Mouse (Mus musculus): ENCODE data around the gene Nf2. TPM values are rescaled to one million over a fixed set of nuclear protein-coding genes. Genes with fewer than 3 reads are reported as not detected.

Nf2 gene
- polyA plus RNA-seq, 1 experiment from 2014 or later = 68.7 TPM

- peak; percentile 6 for DNase-seq (ENCODE audit: low spot score)
- Histone ChIP-seq H3K4me3 (no peak overlapping the region), H3K4me1 (peaks cover 38% of the 10 kb centered on the region), H3K27ac (replicated peaks) (no peak overlapping the region), H3K27me3 (replicated peaks; ENCODE audit: low read depth, poor library complexity, severe bottlenecking) (peaks cover 16% of the 10 kb centered on the region), H3K9me3 (no peaks in the 10 kb centered on the region), H3K36me3 (replicated peaks) (peaks cover 23% of the 10 kb centered on the region)
- WGBS = 87% methylated on average over 5 of the region's 5 CpGs
Observed at GRCm38 (mm10) chr11:4730913-4731312, 118.4 kb downstream of the Nf2 start.

- Histone ChIP-seq H3K27ac (replicated peaks) (0 out of 2 replicates have a peak overlapping the region, but pooled peaks have one; percentile 51), H3K27me3 (replicated peaks; ENCODE audit: low read depth, poor library complexity, severe bottlenecking) (peaks cover 8% of the 10 kb centered on the region), H3K36me3 (replicated peaks) (peaks cover 31% of the 10 kb centered on the region), H3K9me3 (no peaks in the 10 kb centered on the region), H3K4me3 (no peak overlapping the region), H3K4me1 (peaks cover 30% of the 10 kb centered on the region)
- DNase-seq (ENCODE audit: low spot score) = peak; percentile 12
- 79% methylated on average over 6 of the region's 6 CpGs for WGBS
Observed at GRCm38 (mm10) chr11:4730096-4730495, 119.2 kb downstream of the Nf2 start.

- Histone ChIP-seq H3K9me3 (no peaks in the 10 kb centered on the region), H3K27me3 (replicated peaks; ENCODE audit: low read depth, poor library complexity, severe bottlenecking) (peaks cover 3% of the 10 kb centered on the region), H3K4me3 (no peak overlapping the region), H3K4me1 (peaks cover 25% of the 10 kb centered on the region), H3K36me3 (replicated peaks) (peaks cover 35% of the 10 kb centered on the region), H3K27ac (replicated peaks) (peak overlapping the region; percentile 51)
- 87% methylated on average over 12 of the region's 12 CpGs for WGBS
- DNase-seq (ENCODE audit: low spot score) = peak; percentile 8
Observed at GRCm38 (mm10) chr11:4729603-4730002, 119.7 kb downstream of the Nf2 start.

GRCm38 (mm10) chr11:4721728-4722127 is 127.6 kb downstream of the Nf2 start:
- H3K27ac ChIP-seq (replicated peaks) = no peak overlapping the region
- H3K9me3 ChIP-seq = no peaks in the 10 kb centered on the region
- H3K4me1 ChIP-seq = peaks cover 14% of the 10 kb centered on the region; the same call in 1 of the 2 replicates
- no peak overlapping the region for H3K4me3 ChIP-seq
- 85% methylated on average over 8 of the region's 8 CpGs for WGBS
- DNase-seq (ENCODE audit: low spot score) = no peak
- H3K27me3 ChIP-seq (replicated peaks; ENCODE audit: low read depth, poor library complexity, severe bottlenecking) = no peaks in the 10 kb centered on the region
- H3K36me3 ChIP-seq (replicated peaks) = peaks cover 43% of the 10 kb centered on the region

DNA sequence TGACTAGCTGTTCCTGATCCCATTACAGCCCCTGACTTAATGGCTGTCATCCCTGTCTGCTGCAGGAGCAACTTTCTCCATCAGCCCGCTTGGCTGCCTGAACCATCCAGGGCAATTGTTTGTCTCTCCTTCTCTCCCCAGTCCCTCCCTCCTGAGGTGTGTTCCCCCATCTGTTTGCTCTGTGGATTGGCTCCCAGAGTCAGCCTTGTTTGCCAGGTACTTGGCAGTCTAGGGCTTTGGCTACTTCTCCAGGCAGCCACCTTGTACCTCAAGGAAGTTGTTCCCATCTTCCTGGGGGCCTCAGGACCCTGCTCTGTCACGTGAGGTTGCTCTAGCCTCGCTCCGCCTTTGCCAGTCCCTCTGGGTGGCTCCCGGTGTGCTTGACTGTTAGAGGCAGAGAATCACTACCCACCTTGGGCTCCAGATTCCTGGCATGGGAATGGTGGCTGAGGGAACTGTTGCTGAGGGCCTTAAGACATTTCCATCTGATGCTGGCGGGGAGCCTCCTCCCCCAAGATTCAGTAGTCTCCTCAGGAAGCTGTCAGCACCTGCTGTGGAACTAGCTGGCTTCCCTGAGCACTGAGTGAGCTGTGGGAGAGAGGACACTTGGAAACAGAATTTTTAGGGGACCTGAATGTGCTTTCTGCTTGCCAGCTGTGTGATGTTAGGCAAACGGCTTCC is 128.3 kb downstream of the Nf2 start:
- Histone ChIP-seq H3K27me3 (replicated peaks; ENCODE audit: low read depth, poor library complexity, severe bottlenecking) (no peaks in the 10 kb centered on the region), H3K36me3 (replicated peaks) (peaks cover 37% of the 10 kb centered on the region), H3K27ac (replicated peaks) (no peak overlapping the region), H3K9me3 (no peaks in the 10 kb centered on the region), H3K4me1 (peaks cover 14% of the 10 kb centered on the region; the same call in 1 of the 2 replicates), H3K4me3 (no peak overlapping the region)
- DNase-seq (ENCODE audit: low spot score) = no peak
- 54% methylated on average over 7 of the region's 7 CpGs for WGBS

DNA sequence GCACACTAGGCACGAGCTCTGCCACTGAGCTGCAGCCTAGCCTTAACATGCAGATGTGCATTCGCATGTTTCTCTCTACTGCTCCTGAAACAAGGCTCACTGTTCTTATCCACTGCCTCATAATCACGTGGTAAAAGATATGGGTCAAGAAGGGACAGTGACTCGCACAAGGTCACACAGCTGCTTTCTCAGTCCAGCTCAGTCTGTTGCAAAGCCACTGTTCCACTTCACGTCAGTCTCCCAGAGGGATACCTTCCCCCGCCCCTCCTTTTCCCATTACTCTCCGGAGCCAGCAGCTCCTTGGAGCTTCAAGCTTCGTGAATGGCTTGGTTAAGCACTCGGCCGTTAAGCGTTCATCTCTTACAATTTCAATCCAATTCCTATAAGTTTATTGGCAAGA is 128.9 kb downstream of the Nf2 start:
- Histone ChIP-seq H3K36me3 (replicated peaks) (peaks cover 31% of the 10 kb centered on the region), H3K4me3 (no peak overlapping the region), H3K27ac (replicated peaks) (no peak overlapping the region), H3K27me3 (replicated peaks; ENCODE audit: low read depth, poor library complexity, severe bottlenecking) (no peaks in the 10 kb centered on the region), H3K4me1 (peaks cover 14% of the 10 kb centered on the region; the same call in 1 of the 2 replicates), H3K9me3 (no peaks in the 10 kb centered on the region)
- 72% methylated on average over 11 of the region's 11 CpGs for WGBS
- DNase-seq (ENCODE audit: low spot score) = no peak

- Histone ChIP-seq H3K27me3 (replicated peaks; ENCODE audit: low read depth, poor library complexity, severe bottlenecking) (no peaks in the 10 kb centered on the region), H3K4me1 (peaks cover 14% of the 10 kb centered on the region; the same call in 1 of the 2 replicates), H3K27ac (replicated peaks) (no peak overlapping the region), H3K9me3 (no peaks in the 10 kb centered on the region), H3K36me3 (replicated peaks) (peaks cover 26% of the 10 kb centered on the region), H3K4me3 (no peak overlapping the region)
- DNase-seq (ENCODE audit: low spot score) = no peak
- WGBS = 91% methylated on average over 9 of the region's 9 CpGs
Observed at GRCm38 (mm10) chr11:4719961-4720360, 129.4 kb downstream of the Nf2 start.

GRCm38 (mm10) chr11:4718548-4718947 is 130.8 kb downstream of the Nf2 start:
- no peak overlapping the region for H3K27ac ChIP-seq (replicated peaks)

DNA sequence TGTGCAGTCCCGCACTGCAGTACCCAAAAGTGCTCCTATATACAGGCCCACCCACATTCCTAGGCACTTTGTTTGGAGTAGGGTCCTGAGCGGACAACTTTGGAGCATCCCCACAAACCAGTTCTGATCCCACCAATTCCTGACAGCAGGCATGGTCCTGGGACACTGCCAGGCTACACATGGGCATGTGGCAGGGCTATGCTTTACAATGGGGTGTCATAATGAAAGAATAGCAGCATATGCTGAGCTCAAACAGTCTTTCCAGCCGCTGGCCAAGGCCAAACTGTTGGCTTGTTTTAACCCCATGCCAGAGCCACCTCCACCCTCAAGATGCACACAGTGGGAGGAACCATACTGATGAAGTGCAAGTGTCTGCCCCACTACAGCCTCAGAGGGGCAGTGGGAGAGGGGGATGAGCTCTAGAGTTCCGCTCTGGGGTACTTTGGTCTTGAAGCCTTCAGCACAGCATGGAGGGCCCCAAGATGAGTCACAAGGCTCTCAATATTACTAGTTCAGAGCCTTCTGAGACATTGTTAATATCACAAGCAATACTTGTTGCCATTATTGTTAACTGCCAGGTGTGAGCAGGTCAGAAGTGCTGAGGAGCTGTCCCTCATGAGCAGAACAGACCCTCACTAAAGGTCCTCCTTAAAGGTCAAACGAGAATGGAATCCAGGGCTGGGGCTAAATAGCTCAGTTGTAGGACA is 132.7 kb downstream of the Nf2 start:
- Histone ChIP-seq H3K27me3 (replicated peaks; ENCODE audit: low read depth, poor library complexity, severe bottlenecking) (no peaks in the 10 kb centered on the region), H3K36me3 (replicated peaks) (no peaks in the 10 kb centered on the region), H3K9me3 (no peaks in the 10 kb centered on the region), H3K4me3 (no peak overlapping the region), H3K4me1 (peaks cover 14% of the 10 kb centered on the region; the same call in 1 of the 2 replicates), H3K27ac (replicated peaks) (no peak overlapping the region)
- WGBS = 85% methylated on average over 5 of the region's 5 CpGs
- DNase-seq (ENCODE audit: low spot score) = no peak

More at GRCm38 (mm10) chr11:4718548-4718947, 130.8 kb downstream of the Nf2 start:
- H3K27me3 ChIP-seq (replicated peaks; ENCODE audit: low read depth, poor library complexity, severe bottlenecking) = no peaks in the 10 kb centered on the region
- H3K4me3 ChIP-seq = no peak overlapping the region
- H3K9me3 ChIP-seq = no peaks in the 10 kb centered on the region
- DNase-seq (ENCODE audit: low spot score) = no peak
- peaks cover 14% of the 10 kb centered on the region; the same call in 1 of the 2 replicates for H3K4me1 ChIP-seq
- WGBS = 88% methylated on average over 5 of the region's 5 CpGs
- peaks cover 13% of the 10 kb centered on the region for H3K36me3 ChIP-seq (replicated peaks)

Small RNA genes within 50 kb of the gene (microRNA-seq; reads per million reads assigned to microRNA genes)
- not detected for gene Mir6918

Other genes with a start within 250 kb of the Nf2 start
- not detected in 2 replicates for gene Gm11032, start 229.5 kb downstream of the Nf2 start, polyA plus RNA-seq (2016; fragmentation: Nextera tagmentation; extraction: Ambion mirVana)
- 42.2 and 43.0 TPM in 2 replicates for gene Ascc2, start 211.8 kb downstream of the Nf2 start, polyA plus RNA-seq (2016; fragmentation: Nextera tagmentation; extraction: Ambion mirVana)
- 661 and 685 TPM in 2 replicates for gene Uqcr10, start 145.2 kb downstream of the Nf2 start, polyA plus RNA-seq (2016; fragmentation: Nextera tagmentation; extraction: Ambion mirVana)
- gene Zmat5, start 144.9 kb downstream of the Nf2 start, polyA plus RNA-seq (2016; fragmentation: Nextera tagmentation; extraction: Ambion mirVana) = 75.4 and 82.4 TPM in 2 replicates
- gene Cabp7, start 102.8 kb downstream of the Nf2 start, polyA plus RNA-seq (2016; fragmentation: Nextera tagmentation; extraction: Ambion mirVana) = 0.19 and 0.57 TPM in 2 replicates
- gene Nipsnap1, start 24.4 kb upstream of the Nf2 start, polyA plus RNA-seq (2016; fragmentation: Nextera tagmentation; extraction: Ambion mirVana) = 88.1 and 91.7 TPM in 2 replicates
- 52.1 and 52.9 TPM in 2 replicates for gene Thoc5, start 45.8 kb upstream of the Nf2 start, polyA plus RNA-seq (2016; fragmentation: Nextera tagmentation; extraction: Ambion mirVana)
- 0.14 and 0.25 TPM in 2 replicates for gene Nefh, start 98.5 kb upstream of the Nf2 start, polyA plus RNA-seq (2016; fragmentation: Nextera tagmentation; extraction: Ambion mirVana)
- 58.6 and 60.2 TPM in 2 replicates for gene Ap1b1, start 137.3 kb upstream of the Nf2 start, polyA plus RNA-seq (2016; fragmentation: Nextera tagmentation; extraction: Ambion mirVana)
- 0.54 and 0.56 TPM in 2 replicates for gene Rasl10a, start 208.6 kb upstream of the Nf2 start, polyA plus RNA-seq (2016; fragmentation: Nextera tagmentation; extraction: Ambion mirVana)
- 25.3 and 25.7 TPM in 2 replicates for gene Gas2l1, start 215.8 kb upstream of the Nf2 start, polyA plus RNA-seq (2016; fragmentation: Nextera tagmentation; extraction: Ambion mirVana)
- gene Rhbdd3, start 249.4 kb upstream of the Nf2 start, polyA plus RNA-seq (2016; fragmentation: Nextera tagmentation; extraction: Ambion mirVana) = 30.8 and 31.9 TPM in 2 replicates
- gene Ewsr1, start 249.7 kb upstream of the Nf2 start, polyA plus RNA-seq (2016; fragmentation: Nextera tagmentation; extraction: Ambion mirVana) = 961 and 969 TPM in 2 replicates